Mouse (Mus musculus) MEL (cell line): ENCODE results near the gene Hamp2. TPM values are rescaled to one million over a fixed set of nuclear protein-coding genes. Genes with fewer than 3 reads are reported as not detected.

Source experiments
- DNase-seq: peaks from one replicate; pipeline ENCODE4 v3.0.0; 2011; ENCODE audit warnings: low read depth, low spot score
- H3K27ac ChIP-seq: 2 replicates; pipeline ENCODE4 v1.5.1; 2012; ENCODE audit warnings: low read depth, mild to moderate bottlenecking, control low read depth, low read length, moderate library complexity; ENCODE audit not compliant: control insufficient read depth
- H3K27me3 ChIP-seq, 2 experiments: fragments of 150-350 bp in 1 of 2; sonication (generic) in 1 of 2; 2 replicates each; pipeline ENCODE4 v1.6.1; 2012; ENCODE audit warnings: low read length in 2 of 2, mild to moderate bottlenecking in 2 of 2, improper control_type of control experiment in 1 of 2, moderate library complexity in 1 of 2; ENCODE audit not compliant: insufficient read depth in 2 of 2, control insufficient read depth in 1 of 2
- H3K36me3 ChIP-seq, 2 experiments: 2 replicates each; pipeline ENCODE4 v1.6.1; 2012 to 2014; ENCODE audit warnings: low read length in 2 of 2, improper control_type of control experiment in 1 of 2, inconsistent platforms in 1 of 2, mild to moderate bottlenecking in 1 of 2; ENCODE audit not compliant: insufficient read depth in 2 of 2, control insufficient read depth in 1 of 2
- H3K4me1 ChIP-seq, 2 experiments: fragments of 150-350 bp in 1 of 2; sonication (generic) in 1 of 2; 2 replicates each; pipeline ENCODE4 v1.6.1; 2012; ENCODE audit warnings: low read length in 2 of 2, improper control_type of control experiment in 1 of 2, mild to moderate bottlenecking in 1 of 2; ENCODE audit not compliant: insufficient read depth in 2 of 2, control insufficient read depth in 1 of 2
- H3K4me3 ChIP-seq, 2 experiments: fragments of 150-350 bp in 1 of 2; sonication (generic) in 1 of 2; 2 replicates each; pipeline ENCODE4 v1.5.1; 2012; ENCODE audit warnings: low read depth in 2 of 2, low read length in 2 of 2, mild to moderate bottlenecking in 2 of 2, moderate library complexity in 2 of 2, control low read depth in 1 of 2, improper control_type of control experiment in 1 of 2; ENCODE audit not compliant: control insufficient read depth in 1 of 2, insufficient read depth in 1 of 2
- H3K79me2 ChIP-seq: 2 replicates; pipeline ENCODE4 v1.6.1; 2012; ENCODE audit warnings: mild to moderate bottlenecking, low read length, moderate library complexity; ENCODE audit not compliant: control insufficient read depth, poor library complexity, insufficient read depth
- H3K9ac ChIP-seq: 2 replicates; pipeline ENCODE4 v1.6.1; 2012; ENCODE audit warnings: low read depth, mild to moderate bottlenecking, control low read depth, low read length, moderate library complexity; ENCODE audit not compliant: control insufficient read depth, poor library complexity, severe bottlenecking
- H3K9me3 ChIP-seq: fragments of 150-350 bp; sonication (generic); replicated peaks from 2 replicates; pipeline ENCODE4 v1.6.1; 2012; ENCODE audit warnings: mild to moderate bottlenecking, low read length, improper control_type of control experiment, moderate library complexity; ENCODE audit not compliant: insufficient read depth
- CTCF ChIP-seq, 3 experiments: IDR thresholded peaks in 2 of 3; conservative IDR thresholded peaks in 1 of 3; 2 replicates each; pipeline ENCODE4 v1.5.1; 2011 to 2012; ENCODE audit warnings: low read length in 3 of 3, low read depth in 2 of 3, mild to moderate bottlenecking in 2 of 3, improper control_type of control experiment in 1 of 3, inconsistent platforms in 1 of 3, mixed read lengths in 1 of 3, moderate library complexity in 1 of 3; ENCODE audit not compliant: control insufficient read depth in 1 of 3, insufficient read depth in 1 of 3, poor library complexity in 1 of 3, severe bottlenecking in 1 of 3
- GATA1 ChIP-seq: IDR thresholded peaks from 2 replicates; pipeline ENCODE4 v1.6.1; 2011; ENCODE audit warnings: low read depth, low read length, improper control_type of control experiment
- HCFC1 ChIP-seq: IDR thresholded peaks from 2 replicates; pipeline ENCODE4 v1.6.1; 2012; ENCODE audit warnings: low read depth, mild to moderate bottlenecking, inconsistent platforms, low read length, improper control_type of control experiment, moderate library complexity
- MAX ChIP-seq: IDR thresholded peaks from 2 replicates; pipeline ENCODE4 v1.6.1; 2011; ENCODE audit warnings: low read length, improper control_type of control experiment
- MYC ChIP-seq: IDR thresholded peaks from 2 replicates; pipeline ENCODE4 v1.6.1; 2011; ENCODE audit warnings: low read depth, mild to moderate bottlenecking, low read length, improper control_type of control experiment, moderate library complexity
- RAD21 ChIP-seq: IDR thresholded peaks from 2 replicates; pipeline ENCODE4 v1.6.1; 2011; ENCODE audit warnings: mild to moderate bottlenecking, low read depth, low read length, improper control_type of control experiment
- SMC3 ChIP-seq: IDR thresholded peaks from 2 replicates; pipeline ENCODE4 v1.6.1; 2011; ENCODE audit warnings: low read depth, low read length, improper control_type of control experiment
- UBTF ChIP-seq: IDR thresholded peaks from 2 replicates; pipeline ENCODE4 v1.6.1; 2012; ENCODE audit warnings: low read depth, mild to moderate bottlenecking, inconsistent platforms, low read length, improper control_type of control experiment, moderate library complexity, borderline replicate concordance; ENCODE audit not compliant: insufficient read depth
- ZC3H11A ChIP-seq: IDR thresholded peaks from 2 replicates; pipeline ENCODE4 v1.6.1; 2012; ENCODE audit warnings: low read depth, mild to moderate bottlenecking, inconsistent platforms, low read length, improper control_type of control experiment
- polyA plus RNA-seq, 2 experiments: library from polyadenylated mRNA; stranded (reverse) in 1 of 2; unstranded in 1 of 2; fragments of >175 nt in 1 of 2; fragments of >200 nt in 1 of 2; gene quantifications; 2 replicates each; pipeline versions ENCODE4 v1.2.1 to v1.2.4; 2012; ENCODE audit warnings: low replicate concordance in 2 of 2, low read depth in 1 of 2; ENCODE audit not compliant: insufficient read length in 2 of 2, insufficient read depth in 1 of 2, missing spikeins in 1 of 2
- total RNA-seq: library from RNA; depleted of rRNA; stranded (reverse); fragments of 300-350 nt; gene quantifications from 2 replicates; pipeline ENCODE4 v1.2.3, GENCODE M21; 2012; rRNA removed

Gene Hamp2
- total and polyA plus RNA-seq, 3 experiments, result not detected

- Histone ChIP-seq H3K27me3 (peaks cover 1 to 2% of the 10 kb centered on the region in 2 experiments; a peak in 2 of 4 replicates), H3K9me3 (no peaks in the 10 kb centered on the region), H3K27ac (no peak overlapping the region), H3K9ac (no peak overlapping the region), H3K79me2 (no peaks in the 10 kb centered on the region), H3K4me3 (no peak overlapping the region), H3K4me1 (no peaks in the 10 kb centered on the region), H3K36me3 (no peaks in the 10 kb centered on the region)
- TF ChIP-seq MAX, result no peak
- no peak for TF ChIP-seq GATA1
- TF ChIP-seq RAD21, result peak; percentile 33
- TF ChIP-seq MYC, result no peak
- TF ChIP-seq UBTF, result no peak
- no peak for TF ChIP-seq HCFC1
- peak; percentile 64 to 69 (median 68) for TF ChIP-seq CTCF (IDR thresholded peaks at IDR 0.05 in 2 of 3, conservative IDR thresholded peaks at IDR 0.05 in 1 of 3; ENCODE audit: control insufficient read depth in 1 of 3, insufficient read depth in 1 of 3, low read depth in 2 of 3, low read length in 3 of 3, poor library complexity in 1 of 3, severe bottlenecking in 1 of 3)
- TF ChIP-seq SMC3, result peak; percentile 60
- TF ChIP-seq ZC3H11A, result peak; percentile 39
- DNase-seq, result peak; percentile 59
Observed at GRCm38 (mm10) chr7:30873083-30873482, 51.4 kb downstream of the Hamp2 start.

Other genes with a start within 250 kb of the Hamp2 start
- 0.52 TPM in 1 of 2 replicates, not detected in the other for gene 2200002J24Rik, start 225.8 kb downstream of the Hamp2 start, total RNA-seq
- gene 2200002J24Rik, start 225.8 kb downstream of the Hamp2 start, polyA plus RNA-seq, result 1 to 10 TPM in 1 of 2 experiments, not detected in 1; 1.2 TPM
- 2.7 and 3.0 TPM in 2 replicates for gene Atp4a, start 212.5 kb downstream of the Hamp2 start, total RNA-seq
- gene Atp4a, start 212.5 kb downstream of the Hamp2 start, polyA plus RNA-seq, result 1 to 10 TPM in 1 of 2 experiments, not detected in 1; 1.5 TPM
- 218 and 266 TPM in 2 replicates for gene Tmem147, start 195.1 kb downstream of the Hamp2 start, total RNA-seq
- gene Tmem147, start 195.1 kb downstream of the Hamp2 start, polyA plus RNA-seq, result 100 to 1,000 TPM; 307 to 324 TPM
- not detected in 2 replicates for gene Gapdhs, start 181.0 kb downstream of the Hamp2 start, total RNA-seq
- gene Gapdhs, start 181.0 kb downstream of the Hamp2 start, polyA plus RNA-seq, result under 1 TPM in 1 of 2 experiments, not detected in 1; 0.49 TPM
- 1.2 TPM in 1 of 2 replicates, not detected in the other for gene Sbsn, start 173.2 kb downstream of the Hamp2 start, total RNA-seq
- gene Sbsn, start 173.2 kb downstream of the Hamp2 start, polyA plus RNA-seq, result under 1 TPM in 1 of 2 experiments, not detected in 1; 0.17 TPM
- not detected in 2 replicates for gene Dmkn, start 160.9 kb downstream of the Hamp2 start, total RNA-seq
- gene Dmkn, start 160.9 kb downstream of the Hamp2 start, polyA plus RNA-seq, result not detected
- gene Krtdap, start 136.8 kb downstream of the Hamp2 start, total RNA-seq, result not detected in 2 replicates
- gene Krtdap, start 136.8 kb downstream of the Hamp2 start, polyA plus RNA-seq, result not detected
- not detected in 2 replicates for gene Ffar2, start 100.9 kb downstream of the Hamp2 start, total RNA-seq
- under 1 TPM in 1 of 2 experiments, not detected in 1; 0.04 TPM for gene Ffar2, start 100.9 kb downstream of the Hamp2 start, polyA plus RNA-seq
- not detected in 2 replicates for gene Ffar3, start 68.5 kb downstream of the Hamp2 start, total RNA-seq
- not detected for gene Ffar3, start 68.5 kb downstream of the Hamp2 start, polyA plus RNA-seq
- gene Ffar1, start 63.1 kb downstream of the Hamp2 start, total RNA-seq, result not detected in 2 replicates
- not detected for gene Ffar1, start 63.1 kb downstream of the Hamp2 start, polyA plus RNA-seq
- not detected in 2 replicates for gene Cd22, start 44.3 kb downstream of the Hamp2 start, total RNA-seq
- under 1 TPM in 1 of 2 experiments, not detected in 1; 0.07 TPM for gene Cd22, start 44.3 kb downstream of the Hamp2 start, polyA plus RNA-seq
- not detected in 2 replicates for gene Mag, start 9.8 kb downstream of the Hamp2 start, total RNA-seq
- not detected for gene Mag, start 9.8 kb downstream of the Hamp2 start, polyA plus RNA-seq
- not detected in 2 replicates for gene Hamp, start 19.4 kb upstream of the Hamp2 start, total RNA-seq
- gene Hamp, start 19.4 kb upstream of the Hamp2 start, polyA plus RNA-seq, result not detected
- gene Usf2, start 32.1 kb upstream of the Hamp2 start, total RNA-seq, result 34.4 and 43.0 TPM in 2 replicates
- 100 to 1,000 TPM in 1 of 2 experiments, not detected in 1; 144 TPM for gene Usf2, start 32.1 kb upstream of the Hamp2 start, polyA plus RNA-seq
- not detected in 2 replicates for gene Lsr, start 48.8 kb upstream of the Hamp2 start, total RNA-seq
- under 1 TPM in 1 of 2 experiments, not detected in 1; 0.22 TPM for gene Lsr, start 48.8 kb upstream of the Hamp2 start, polyA plus RNA-seq
- not detected in 2 replicates for gene Fam187b, start 49.1 kb upstream of the Hamp2 start, total RNA-seq
- gene Fam187b, start 49.1 kb upstream of the Hamp2 start, polyA plus RNA-seq, result not detected
- 38.6 and 39.4 TPM in 2 replicates for gene Fxyd5, start 117.8 kb upstream of the Hamp2 start, total RNA-seq
- 10 to 100 TPM in 1 of 2 experiments, not detected in 1; 57.5 TPM for gene Fxyd5, start 117.8 kb upstream of the Hamp2 start, polyA plus RNA-seq
- gene Fxyd7, start 126.8 kb upstream of the Hamp2 start, total RNA-seq, result not detected in 2 replicates
- gene Fxyd7, start 126.8 kb upstream of the Hamp2 start, polyA plus RNA-seq, result under 1 TPM in 1 of 2 experiments, not detected in 1; 0.11 TPM
- not detected in 2 replicates for gene Fxyd1, start 132.5 kb upstream of the Hamp2 start, total RNA-seq
- under 1 TPM in 1 of 2 experiments, not detected in 1; 0.22 TPM for gene Fxyd1, start 132.5 kb upstream of the Hamp2 start, polyA plus RNA-seq
- not detected in 2 replicates for gene Lgi4, start 134.7 kb upstream of the Hamp2 start, total RNA-seq
- gene Lgi4, start 134.7 kb upstream of the Hamp2 start, polyA plus RNA-seq, result not detected
- gene Fxyd3, start 152.0 kb upstream of the Hamp2 start, total RNA-seq, result not detected in 2 replicates
- gene Fxyd3, start 152.0 kb upstream of the Hamp2 start, polyA plus RNA-seq, result not detected
- 0.69 and 1.6 TPM in 2 replicates for gene Hpn, start 190.6 kb upstream of the Hamp2 start, total RNA-seq
- gene Hpn, start 190.6 kb upstream of the Hamp2 start, polyA plus RNA-seq, result 1 to 10 TPM in 1 of 2 experiments, not detected in 1; 1.1 TPM
- not detected in 2 replicates for gene Scn1b, start 202.3 kb upstream of the Hamp2 start, total RNA-seq
- gene Scn1b, start 202.3 kb upstream of the Hamp2 start, polyA plus RNA-seq, result not detected
- gene Gramd1a, start 231.2 kb upstream of the Hamp2 start, total RNA-seq, result 18.2 and 21.8 TPM in 2 replicates
- 10 to 100 TPM in 1 of 2 experiments, not detected in 1; 65.7 TPM for gene Gramd1a, start 231.2 kb upstream of the Hamp2 start, polyA plus RNA-seq